Mouse (Mus musculus) hindbrain, postnatal 0 days (tissue): ENCODE results near the gene Pstk. TPM values are rescaled to one million over a fixed set of nuclear protein-coding genes. Genes with fewer than 3 reads are reported as not detected.

Source experiments
- ATAC-seq: fragments of 200-750 bp; cut with Nextera tagmentation; 2 replicates; pipeline ENCODE4 v1.8.0; 2017; ENCODE audit warnings: mild to moderate bottlenecking, moderate TSS enrichment, moderate library complexity
- DNase-seq: peaks from one replicate; pipeline ENCODE4 v3.0.0-alpha.2; 2015; ENCODE audit warnings: low spot score
- H3K27ac ChIP-seq: fragments of 300-500 bp; sonication (generic); 2 replicates; pipeline ENCODE4 v1.5.1; 2014; ENCODE audit warnings: mild to moderate bottlenecking
- H3K27me3 ChIP-seq: fragments of 300-500 bp; sonication (generic); 2 replicates; pipeline ENCODE4 v1.6.1; 2014; ENCODE audit warnings: low read length, mixed read lengths; ENCODE audit not compliant: insufficient read depth
- H3K36me3 ChIP-seq: fragments of 300-500 bp; sonication (generic); 2 replicates; pipeline ENCODE4 v1.6.1; 2014; ENCODE audit warnings: low read length, mixed read lengths; ENCODE audit not compliant: insufficient read depth
- H3K4me1 ChIP-seq: fragments of 300-500 bp; sonication (generic); 2 replicates; pipeline ENCODE4 v1.6.1; 2014; ENCODE audit warnings: antibody characterized with exemption, low read length, mixed read lengths; ENCODE audit not compliant: insufficient read depth
- H3K4me2 ChIP-seq: fragments of 300-500 bp; sonication (generic); 2 replicates; pipeline ENCODE4 v1.6.1; 2014; ENCODE audit warnings: low read depth, mild to moderate bottlenecking, low read length, moderate library complexity, mixed read lengths
- H3K4me3 ChIP-seq: fragments of 300-500 bp; sonication (generic); 2 replicates; pipeline ENCODE4 v1.5.1; 2014; ENCODE audit warnings: low read length
- H3K9ac ChIP-seq: fragments of 300-500 bp; sonication (generic); replicated peaks from 2 replicates; pipeline ENCODE4 v1.6.1; 2014; ENCODE audit warnings: mild to moderate bottlenecking, low read length, moderate library complexity, mixed read lengths
- H3K9me3 ChIP-seq: fragments of 300-500 bp; sonication (generic); 2 replicates; pipeline ENCODE4 v1.6.1; 2016; ENCODE audit warnings: low read length, mixed read lengths
- CTCF ChIP-seq: IDR thresholded peaks from 2 replicates; pipeline ENCODE4 v1.5.1; 2016; ENCODE audit warnings: antibody characterized with exemption, control low read depth, low read depth
- WGBS: fragments of 180-500 bp; shearing (Covaris S2); extraction: QIAGEN DNeasy Blood & Tissue Kit; methylation state at CpG from one replicate; pipeline ENCODE4 v1.1.7; 2014; 5-methylcytosine and 5-hydroxymethylcytosine counted together
- polyA plus RNA-seq: library from polyadenylated mRNA; unstranded; fragments of >200 nt; fragmentation: Nextera tagmentation; extraction: Ambion mirVana; gene quantifications from 2 replicates; pipeline ENCODE4 v1.2.1, GENCODE M21; 2015
- total RNA-seq: library from RNA; depleted of rRNA; stranded (reverse); fragments of >200 nt; gene quantifications from 2 replicates; pipeline ENCODE4 v1.2.3, GENCODE M21; 2014

Pstk gene
- total and polyA plus RNA-seq, 2 experiments from 2014 or later: 39.9 to 55.8 TPM

- Histone ChIP-seq H3K4me2 (no peak overlapping the region), H3K36me3 (peaks cover 7% of the 10 kb centered on the region; the same call in 1 of the 2 replicates), H3K27ac (peak overlapping the region; percentile 11; the same call in 1 of the 2 replicates), H3K4me3 (no peak overlapping the region), H3K9ac (no peak overlapping the region), H3K4me1 (no peaks in the 10 kb centered on the region), H3K27me3 (no peaks in the 10 kb centered on the region), H3K9me3 (no peaks in the 10 kb centered on the region)
- WGBS: 45% methylated on average over 8 of the region's 8 CpGs
- no peak for TF ChIP-seq CTCF
- peak; percentile 2 for DNase-seq
- ATAC-seq: no peak
Measured at GRCm38 (mm10) chr7:131337502-131338068, 33.4 kb upstream of the Pstk start.

DNA sequence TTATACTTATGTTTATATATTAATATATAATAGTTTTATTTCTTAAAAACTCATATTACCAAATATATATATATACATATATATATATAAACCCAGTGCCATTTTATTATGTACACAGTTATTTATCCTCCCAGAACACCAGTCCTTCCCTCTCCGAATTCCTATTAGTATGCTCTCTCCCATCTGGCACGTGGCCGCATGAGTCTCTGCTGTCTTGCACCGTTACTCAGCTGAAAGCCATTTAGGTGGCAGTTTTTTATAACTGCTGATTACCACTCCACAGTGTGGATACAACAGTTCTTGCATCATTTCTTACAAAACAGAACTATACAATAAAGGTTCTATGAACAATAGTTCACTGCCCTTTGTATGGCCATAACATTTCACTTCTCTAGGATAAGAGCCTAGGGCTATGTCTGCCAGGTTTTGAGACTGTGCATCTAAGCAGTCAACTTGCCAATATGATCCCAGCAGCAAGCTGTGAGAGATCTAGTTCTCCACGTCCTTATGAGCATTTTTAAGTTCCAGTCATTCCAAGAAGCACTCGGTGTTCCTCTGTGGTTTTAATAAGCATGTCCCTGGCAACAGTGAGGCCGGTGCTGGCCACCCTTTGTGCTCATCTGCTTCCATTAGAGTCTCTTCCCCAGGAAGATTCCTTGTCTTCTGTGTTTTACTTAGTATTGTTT lies 24.9 kb upstream of the Pstk start:
- DNase-seq (peak; percentile 48), ATAC-seq (no peak)
- Histone ChIP-seq H3K4me3 (no peak overlapping the region), H3K9ac (no peak overlapping the region), H3K9me3 (no peaks in the 10 kb centered on the region), H3K27ac (no peak overlapping the region), H3K27me3 (no peaks in the 10 kb centered on the region), H3K4me2 (no peak overlapping the region), H3K36me3 (peaks cover 18% of the 10 kb centered on the region), H3K4me1 (no peaks in the 10 kb centered on the region)
- WGBS: 40% methylated on average over 7 of the region's 7 CpGs
- no peak for TF ChIP-seq CTCF

DNA sequence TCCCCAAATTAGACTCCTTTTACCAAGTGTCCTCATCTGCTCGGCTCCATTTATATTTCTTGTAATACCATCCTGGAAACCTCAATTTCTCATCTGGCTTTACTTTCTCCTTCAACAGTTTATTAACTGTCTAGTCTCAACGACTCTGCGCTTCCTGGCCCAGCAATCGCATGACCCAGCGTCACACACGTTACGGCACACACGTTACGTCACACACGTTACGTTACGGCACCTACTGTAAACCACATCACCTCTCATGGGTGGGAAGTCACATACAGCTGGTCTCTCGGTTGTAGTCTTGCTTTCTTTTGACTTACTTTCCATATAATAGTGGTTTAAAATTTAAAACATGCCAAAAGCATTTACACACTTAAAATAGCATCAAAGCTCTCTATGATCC lies 14.8 kb upstream of the Pstk start:
- Histone ChIP-seq H3K4me3 (no peak overlapping the region), H3K27ac (no peak overlapping the region), H3K4me1 (peaks cover 3% of the 10 kb centered on the region; the same call in 1 of the 2 replicates), H3K36me3 (peaks cover 21% of the 10 kb centered on the region), H3K9ac (no peak overlapping the region), H3K27me3 (no peaks in the 10 kb centered on the region), H3K9me3 (no peaks in the 10 kb centered on the region), H3K4me2 (no peak overlapping the region)
- WGBS: 95% methylated on average over 13 of the region's 13 CpGs
- no peak for DNase-seq
- ATAC-seq: no peak
- no peak for TF ChIP-seq CTCF

GRCm38 (mm10) chr7:131362269-131362614 lies 8.7 kb upstream of the Pstk start:
- peaks cover 9% of the 10 kb centered on the region for H3K4me1 ChIP-seq
- H3K27ac ChIP-seq: peak overlapping the region; percentile 83
- WGBS: under 1% methylated on average over 35 of the region's 35 CpGs
- H3K9ac ChIP-seq: peak overlapping the region; percentile 90
- TF ChIP-seq CTCF: no peak
- H3K9me3 ChIP-seq: no peaks in the 10 kb centered on the region
- ATAC-seq (peak; percentile 82), DNase-seq (no peak)
- H3K4me3 ChIP-seq: peak overlapping the region; percentile 77
- peaks cover 4% of the 10 kb centered on the region for H3K36me3 ChIP-seq
- H3K4me2 ChIP-seq: peak overlapping the region; percentile 91
- H3K27me3 ChIP-seq: no peaks in the 10 kb centered on the region

- peak within 1 kb of the TSS; percentile 90 for H3K9ac ChIP-seq
- H3K36me3 ChIP-seq: no peaks in the 10 kb centered on the region
- no peaks in the 10 kb centered on the region for H3K9me3 ChIP-seq
- H3K4me2 ChIP-seq: peak within 1 kb of the TSS; percentile 91
- peaks cover 9% of the 10 kb centered on the region for H3K4me1 ChIP-seq
- ATAC-seq: peak; percentile 98
- under 1% methylated on average over 55 of the region's 55 CpGs for WGBS
- peak within 1 kb of the TSS; percentile 83 for H3K27ac ChIP-seq
- DNase-seq: peak; percentile 99
- peak; percentile 17 for TF ChIP-seq CTCF
- H3K4me3 ChIP-seq: peak within 1 kb of the TSS; percentile 77
- no peaks in the 10 kb centered on the region for H3K27me3 ChIP-seq
Measured at GRCm38 (mm10) chr7:131362615-131363300, 8.2 kb upstream of the Pstk start, which contains the start of gene 2310057M21Rik. TSS of gene 2310057M21Rik (minus strand) at chr7:131362759.

- WGBS: 93% methylated on average over 8 of the region's 8 CpGs
- H3K4me2 ChIP-seq: no peak overlapping the region
- no peak overlapping the region for H3K9ac ChIP-seq
- H3K4me1 ChIP-seq: peaks cover 9% of the 10 kb centered on the region
- TF ChIP-seq CTCF: no peak
- H3K9me3 ChIP-seq: no peaks in the 10 kb centered on the region
- H3K27ac ChIP-seq: no peak overlapping the region
- H3K27me3 ChIP-seq: no peaks in the 10 kb centered on the region
- H3K4me3 ChIP-seq: no peak overlapping the region
- DNase-seq (no peak), ATAC-seq (no peak)
- H3K36me3 ChIP-seq: no peaks in the 10 kb centered on the region
Measured at GRCm38 (mm10) chr7:131364131-131364530, 6.8 kb upstream of the Pstk start.

- Histone ChIP-seq H3K4me3 (peak overlapping the region; percentile 71), H3K27me3 (no peaks in the 10 kb centered on the region), H3K4me1 (peaks cover 7% of the 10 kb centered on the region; the same call in 1 of the 2 replicates), H3K4me2 (peak overlapping the region; percentile 69), H3K36me3 (no peaks in the 10 kb centered on the region), H3K9me3 (no peaks in the 10 kb centered on the region), H3K9ac (peak overlapping the region; percentile 82), H3K27ac (peak overlapping the region; percentile 93)
- 6% methylated on average over 9 of the region's 9 CpGs for WGBS
- ATAC-seq: peak; percentile 41; the same call in 1 of the 2 replicates
- no peak for DNase-seq
- TF ChIP-seq CTCF: no peak
Measured at GRCm38 (mm10) chr7:131371470-131371860, 524 bp downstream of the Pstk start.
